Mouse (Mus musculus): ENCODE measurements at regions not wholly inside any gene's neighbourhood (a gene's known extent, or its start where the extent isn't known, plus 50 kb on each side); places are given as distances from the start of the nearest gene placed in this dataset.

- no peak for TF ChIP-seq CTCF (IDR thresholded peaks at IDR 0.05)
- TF ChIP-seq POLR2A (IDR thresholded peaks at IDR 0.05; ENCODE audit: insufficient read depth, low read depth, low read length): no peak
- TF ChIP-seq EP300 (IDR thresholded peaks at IDR 0.05; ENCODE audit: insufficient read depth, low read depth, low read length): no peak
Measured at GRCm38 (mm10) chr11:88773961-88774360, 55.6 kb upstream of the Msi2 start.

Data from heart, adult 2 months (tissue).